Mouse (Mus musculus) intestine, postnatal 0 days (tissue): Measurements from ENCODE around the gene 1700113H08Rik. TPM values are rescaled to one million over a fixed set of nuclear protein-coding genes. Genes with fewer than 3 reads are reported as not detected.

Experiments
- ATAC-seq: fragments of 200-750 bp; cut with Nextera tagmentation; 2 replicates; pipeline ENCODE4 v1.8.0; 2017; ENCODE audit warnings: mild to moderate bottlenecking, moderate TSS enrichment, moderate library complexity
- H3K27ac ChIP-seq: fragments of 300-500 bp; sonication (generic); 2 replicates; pipeline ENCODE4 v1.5.1; 2014; ENCODE audit warnings: mild to moderate bottlenecking, low read depth, low read length, moderate library complexity
- H3K27me3 ChIP-seq: fragments of 300-500 bp; sonication (generic); replicated peaks from 2 replicates; pipeline ENCODE4 v1.6.1; 2014; ENCODE audit warnings: low read length, mixed read lengths; ENCODE audit not compliant: control insufficient read depth, insufficient read depth
- H3K36me3 ChIP-seq: fragments of 300-500 bp; sonication (generic); 2 replicates; pipeline ENCODE4 v1.6.1; 2014; ENCODE audit warnings: mild to moderate bottlenecking, moderate library complexity; ENCODE audit not compliant: control insufficient read depth, insufficient read depth
- H3K4me1 ChIP-seq: fragments of 300-500 bp; sonication (generic); replicated peaks from 2 replicates; pipeline ENCODE4 v1.6.1; 2014; ENCODE audit warnings: antibody characterized with exemption, low read length, mixed read lengths; ENCODE audit not compliant: control insufficient read depth, insufficient read depth
- H3K4me2 ChIP-seq: fragments of 300-500 bp; sonication (generic); replicated peaks from 2 replicates; pipeline ENCODE4 v1.6.1; 2014; ENCODE audit warnings: low read depth, mild to moderate bottlenecking, moderate library complexity
- H3K4me3 ChIP-seq: fragments of 300-500 bp; sonication (generic); 2 replicates; pipeline ENCODE4 v1.5.1; 2014; ENCODE audit warnings: low read depth, low read length
- H3K9ac ChIP-seq: fragments of 300-500 bp; sonication (generic); 2 replicates; pipeline ENCODE4 v1.6.1; 2014; ENCODE audit warnings: mild to moderate bottlenecking, low read depth, low read length
- H3K9me3 ChIP-seq: fragments of 300-500 bp; sonication (generic); 2 replicates; pipeline ENCODE4 v1.6.1; 2016; ENCODE audit warnings: mixed run types; ENCODE audit not compliant: control insufficient read depth
- CTCF ChIP-seq: sonication (generic); IDR thresholded peaks from 2 replicates; pipeline ENCODE4 v1.5.1; 2016; ENCODE audit warnings: low read depth, mild to moderate bottlenecking, control low read depth, antibody characterized with exemption, moderate library complexity
- WGBS: fragments of 180-500 bp; shearing (Covaris S2); extraction: QIAGEN DNeasy Blood & Tissue Kit; methylation state at CpG from one replicate; pipeline ENCODE4 v1.1.7; 2014; 5-methylcytosine and 5-hydroxymethylcytosine counted together
- polyA plus RNA-seq: library from polyadenylated mRNA; unstranded; fragments of >200 nt; fragmentation: Nextera tagmentation; extraction: Ambion mirVana; gene quantifications from 2 replicates; pipeline ENCODE4 v1.2.1, GENCODE M21; 2015

The 1700113H08Rik gene
- polyA plus RNA-seq, result 0.20 and 0.22 TPM in 2 replicates

DNA sequence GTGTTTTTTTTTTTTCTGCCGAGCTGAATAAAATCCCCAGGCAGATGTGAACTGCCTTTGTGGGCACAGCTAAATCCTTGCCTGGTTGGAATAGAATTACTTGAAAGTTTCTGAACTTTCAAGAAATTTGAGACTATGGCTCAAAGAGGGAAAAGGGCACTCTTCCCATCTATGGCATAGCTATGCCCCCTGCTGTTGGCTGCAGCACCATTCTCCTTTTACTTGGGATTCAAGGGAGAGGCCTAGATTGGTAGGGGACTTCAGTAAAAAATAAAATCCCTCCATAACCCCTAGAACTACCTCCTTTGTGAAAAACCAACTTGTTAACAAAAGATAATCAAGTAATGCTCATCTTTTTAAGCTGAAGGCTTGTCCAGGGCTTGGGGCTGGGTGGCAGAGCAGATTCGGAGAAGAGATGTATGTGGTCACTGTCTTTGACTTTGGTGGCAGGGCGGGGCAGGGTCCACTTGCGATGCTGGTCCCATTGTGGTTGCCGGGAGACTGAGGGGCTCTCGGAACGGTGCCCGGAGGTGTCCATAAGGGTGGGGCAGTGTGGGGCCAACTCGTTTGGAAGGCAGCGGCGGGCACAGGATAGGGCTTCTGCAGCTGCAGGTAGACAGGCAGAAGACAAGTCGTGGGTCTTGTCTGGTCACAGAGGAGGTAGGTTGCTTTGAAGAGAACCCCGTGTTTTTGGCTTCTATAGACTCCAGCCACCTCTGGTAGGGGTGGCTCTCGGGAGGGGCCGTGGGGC is at the start of gene 1700113H08Rik:
Gene 1700113H08Rik, plus strand, starts transcription at position 546 of the 751 bp plus-strand sequence.
- H3K4me1 ChIP-seq, result no peaks in the 10 kb centered on the region
- ATAC-seq, result peak; percentile 19; the same call in 1 of the 2 replicates
- H3K4me2 ChIP-seq, result peak within 1 kb of the TSS; percentile 68
- H3K36me3 ChIP-seq, result no peaks in the 10 kb centered on the region
- H3K27ac ChIP-seq, result no peak within 1 kb of the TSS
- H3K27me3 ChIP-seq, result no peaks in the 10 kb centered on the region
- WGBS, result 11% methylated on average over 15 of the region's 15 CpGs
- peak; percentile 78 for TF ChIP-seq CTCF
- H3K4me3 ChIP-seq, result peak within 1 kb of the TSS; percentile 33
- 0 out of 2 replicates have a peak within 1 kb of the TSS, but pooled peaks have one; percentile 7 for H3K9ac ChIP-seq
- H3K9me3 ChIP-seq, result no peaks in the 10 kb centered on the region

GRCm38 (mm10) chr10:87008215-87008499 is 49.7 kb upstream of the 1700113H08Rik start:
- H3K9me3 ChIP-seq, result no peaks in the 10 kb centered on the region
- no peaks in the 10 kb centered on the region for H3K4me1 ChIP-seq
- WGBS, result 83% methylated on average over 3 of the region's 3 CpGs
- no peak overlapping the region for H3K27ac ChIP-seq
- H3K4me3 ChIP-seq, result no peak overlapping the region
- H3K9ac ChIP-seq, result no peak overlapping the region
- H3K36me3 ChIP-seq, result no peaks in the 10 kb centered on the region
- no peak for ATAC-seq
- H3K27me3 ChIP-seq, result no peaks in the 10 kb centered on the region
- no peak overlapping the region for H3K4me2 ChIP-seq
- TF ChIP-seq CTCF, result no peak

GRCm38 (mm10) chr10:87012087-87012486 is 45.8 kb upstream of the 1700113H08Rik start:
- 93% methylated on average over 7 of the region's 7 CpGs for WGBS
- no peak for ATAC-seq
- no peak overlapping the region for H3K9ac ChIP-seq
- no peaks in the 10 kb centered on the region for H3K27me3 ChIP-seq
- H3K36me3 ChIP-seq, result no peaks in the 10 kb centered on the region
- no peak overlapping the region for H3K4me2 ChIP-seq
- 0 out of 2 replicates have a peak, but pooled peaks cover 3% of the 10 kb centered on the region for H3K4me1 ChIP-seq
- H3K9me3 ChIP-seq, result no peaks in the 10 kb centered on the region
- TF ChIP-seq CTCF, result no peak
- no peak overlapping the region for H3K27ac ChIP-seq
- no peak overlapping the region for H3K4me3 ChIP-seq

- TF ChIP-seq CTCF, result no peak
- no peak for ATAC-seq
- Histone ChIP-seq H3K36me3 (no peaks in the 10 kb centered on the region), H3K27me3 (no peaks in the 10 kb centered on the region), H3K4me2 (no peak overlapping the region), H3K9ac (no peak overlapping the region), H3K27ac (no peak overlapping the region), H3K9me3 (no peaks in the 10 kb centered on the region), H3K4me1 (0 out of 2 replicates have a peak, but pooled peaks cover 3% of the 10 kb centered on the region), H3K4me3 (no peak overlapping the region)
- WGBS, result 68% methylated on average over 7 of the region's 7 CpGs
Observed at GRCm38 (mm10) chr10:87014391-87014965, 43.4 kb upstream of the 1700113H08Rik start.

GRCm38 (mm10) chr10:87015403-87015802 is 42.4 kb upstream of the 1700113H08Rik start:
- no peaks in the 10 kb centered on the region for H3K9me3 ChIP-seq
- H3K4me3 ChIP-seq, result no peak overlapping the region
- 39% methylated on average over 5 of the region's 5 CpGs for WGBS
- TF ChIP-seq CTCF, result no peak
- no peak for ATAC-seq
- no peak overlapping the region for H3K4me2 ChIP-seq
- 0 out of 2 replicates have a peak, but pooled peaks cover 3% of the 10 kb centered on the region for H3K4me1 ChIP-seq
- H3K27me3 ChIP-seq, result no peaks in the 10 kb centered on the region
- no peak overlapping the region for H3K9ac ChIP-seq
- no peak overlapping the region for H3K27ac ChIP-seq
- no peaks in the 10 kb centered on the region for H3K36me3 ChIP-seq

DNA sequence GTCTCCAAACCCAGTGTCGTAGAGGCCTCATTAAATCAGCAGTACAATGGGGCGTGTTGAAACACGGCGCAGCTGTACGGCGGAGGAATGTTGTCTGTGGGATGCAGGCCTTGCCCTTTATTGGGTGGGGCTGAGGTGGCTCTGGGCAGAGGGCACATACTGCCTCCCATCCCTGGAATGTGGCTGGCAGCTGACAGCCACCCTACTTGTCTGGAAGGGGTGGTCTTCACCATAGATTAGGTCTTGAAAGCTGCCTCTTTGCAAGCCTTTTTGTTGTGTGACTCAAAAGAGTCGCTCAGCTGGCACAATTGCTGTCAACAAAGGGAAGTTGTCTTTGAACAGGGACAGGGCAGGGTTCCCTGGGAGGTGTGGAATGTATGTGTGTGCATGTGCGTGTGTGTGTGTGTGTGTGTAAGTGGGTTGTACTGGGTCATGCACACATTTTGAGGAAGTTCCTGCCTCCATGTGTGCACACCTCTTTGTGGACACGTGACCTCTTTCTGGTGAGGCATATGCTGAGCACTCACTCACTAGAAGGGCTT is 41.6 kb upstream of the 1700113H08Rik start:
- peak; percentile 61 for ATAC-seq
- Histone ChIP-seq H3K4me1 (0 out of 2 replicates have a peak, but pooled peaks cover 3% of the 10 kb centered on the region), H3K4me3 (no peak overlapping the region), H3K9me3 (no peaks in the 10 kb centered on the region), H3K9ac (no peak overlapping the region), H3K27ac (no peak overlapping the region), H3K4me2 (no peak overlapping the region), H3K36me3 (no peaks in the 10 kb centered on the region), H3K27me3 (no peaks in the 10 kb centered on the region)
- 30% methylated on average over 9 of the region's 9 CpGs for WGBS
- no peak for TF ChIP-seq CTCF
